Mouse (Mus musculus) urinary bladder, postnatal 36 days (tissue): Measurements from ENCODE around the gene Ushbp1.
"Not testable (repeated sequence)": the region's sequence is repeated elsewhere in the genome, so short reads cannot be mapped to it uniquely, and the experiment has no call there.

Experiments
- DNase-seq, 2 experiments: peaks; one replicate each; pipeline ENCODE4 v3.0.0; 2022; ENCODE audit warnings: low spot score in 2 of 2, mixed read lengths in 1 of 2

Gene Ushbp1

DNA sequence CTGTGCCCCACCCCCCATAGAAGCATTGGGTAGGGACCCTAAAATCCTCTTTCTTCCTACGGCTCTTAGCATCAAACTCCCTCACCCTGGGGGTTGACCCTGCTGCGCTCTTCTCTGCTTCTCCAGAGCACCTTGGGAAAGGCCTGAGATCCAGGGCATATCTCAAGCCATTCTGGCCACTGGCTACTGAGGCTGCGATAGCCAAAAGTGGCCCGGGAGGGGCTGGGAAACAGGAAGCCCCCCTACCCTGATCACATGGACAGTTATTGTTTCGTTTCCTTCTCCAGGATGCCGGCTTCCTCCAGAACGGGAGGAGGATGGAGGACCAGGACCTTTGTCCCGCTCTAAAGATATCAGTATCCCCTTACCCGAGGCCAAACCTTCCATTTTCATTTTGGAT is at the start of gene Ushbp1:
Gene Ushbp1 (minus strand): TSS at position 174 of the 400 bp plus-strand sequence.
- DNase-seq = no peak

DNA sequence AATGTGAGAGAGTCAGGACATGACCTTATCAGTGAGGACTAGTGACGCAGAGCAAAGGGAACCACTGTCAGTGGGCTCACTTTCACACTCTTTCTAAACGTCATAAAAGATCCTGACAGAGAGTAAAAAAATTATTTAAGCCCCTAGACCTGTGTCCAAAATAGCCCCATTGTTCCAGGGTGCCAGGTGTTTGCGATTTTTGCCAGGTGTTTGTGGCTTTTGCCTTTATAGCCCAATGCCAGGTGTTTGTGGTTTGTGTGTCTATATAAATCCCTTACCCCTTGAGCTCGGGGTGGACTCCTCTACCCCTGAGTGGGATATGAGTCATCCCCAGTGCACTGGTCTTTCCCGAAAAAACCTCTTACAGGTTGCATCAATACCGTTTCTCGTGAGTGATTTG is 49.5 kb upstream of the Ushbp1 start:
- DNase-seq = no peak

DNA sequence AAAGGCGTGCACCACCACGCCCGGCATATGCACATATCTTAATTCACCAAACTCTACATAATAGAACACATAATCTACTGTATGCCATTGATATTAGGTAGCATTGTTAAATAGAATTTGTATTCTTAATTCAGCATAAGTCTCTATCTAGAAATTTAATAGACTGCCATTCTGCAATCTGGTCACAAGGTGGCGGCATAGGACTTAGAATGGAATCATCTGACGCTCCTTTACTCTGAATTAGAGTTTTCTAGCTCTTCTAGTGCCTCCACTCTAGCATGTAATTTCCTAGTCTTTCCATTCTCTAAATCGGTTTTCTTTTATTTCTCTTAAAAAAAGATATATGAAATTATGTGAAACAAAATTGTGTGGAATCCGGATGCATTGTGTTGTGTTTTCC is 45.8 kb upstream of the Ushbp1 start:
- peak; percentile 23 to 29 for DNase-seq

DNA sequence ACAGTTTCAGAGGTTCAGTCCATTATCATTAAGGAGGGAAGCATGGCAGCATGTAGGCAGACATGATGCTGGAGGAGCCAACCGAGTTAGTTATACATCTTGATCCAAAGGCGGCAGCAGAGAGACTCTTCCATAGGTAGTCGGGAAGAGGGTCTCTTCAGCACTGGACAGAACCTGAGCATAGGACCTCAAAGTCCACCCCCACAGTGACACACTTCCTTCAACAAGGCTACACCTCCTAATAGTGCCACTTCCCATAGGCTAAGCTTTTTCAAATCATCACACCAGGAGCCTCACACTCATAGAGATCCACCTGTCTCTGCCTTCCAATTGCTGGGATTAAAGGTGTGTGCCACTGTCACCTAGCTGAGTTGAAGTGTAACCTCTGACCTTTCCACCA is 41.4 kb upstream of the Ushbp1 start:
- no peak for DNase-seq

DNA sequence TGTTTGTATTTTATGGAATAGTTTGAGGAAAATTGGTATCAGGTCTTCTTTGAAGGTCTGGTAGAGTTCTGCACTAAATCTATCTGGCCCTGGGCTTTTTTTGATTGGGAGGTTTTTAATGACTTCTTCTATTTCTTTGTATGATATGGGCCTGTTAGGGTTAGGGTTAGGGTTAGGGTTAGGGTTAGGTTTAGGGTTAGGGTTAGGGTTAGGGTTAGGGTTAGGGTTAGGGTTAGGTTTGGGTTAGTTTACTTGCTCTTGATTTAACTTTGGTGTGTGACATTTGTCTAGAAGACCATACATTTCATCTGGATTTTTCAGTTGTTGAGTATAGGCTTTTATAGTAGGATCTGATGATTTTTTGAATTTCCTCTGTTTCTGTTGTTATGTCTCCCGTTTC is 37.3 kb upstream of the Ushbp1 start:
- not testable (repeated sequence) for DNase-seq

DNA sequence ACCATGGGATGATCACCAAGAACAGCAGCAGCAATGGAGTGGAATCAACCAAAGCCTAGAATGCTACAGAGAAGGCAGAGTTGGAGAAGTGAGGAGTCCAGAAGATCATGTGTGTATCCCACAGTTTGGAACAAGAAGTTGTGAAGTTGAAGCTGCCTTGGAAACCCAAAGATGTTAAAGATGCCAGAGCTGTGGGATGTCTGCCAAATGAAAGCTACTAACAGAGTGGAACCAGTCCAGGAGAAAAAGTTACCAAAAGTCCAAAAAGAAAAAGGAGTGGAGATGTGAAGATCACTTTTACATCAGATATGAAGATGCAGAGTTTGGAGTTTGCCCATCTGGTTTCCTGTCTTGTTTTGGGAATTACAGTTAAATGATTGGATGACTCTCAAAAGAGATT is 26.5 kb upstream of the Ushbp1 start:
- DNase-seq = no peak

DNA sequence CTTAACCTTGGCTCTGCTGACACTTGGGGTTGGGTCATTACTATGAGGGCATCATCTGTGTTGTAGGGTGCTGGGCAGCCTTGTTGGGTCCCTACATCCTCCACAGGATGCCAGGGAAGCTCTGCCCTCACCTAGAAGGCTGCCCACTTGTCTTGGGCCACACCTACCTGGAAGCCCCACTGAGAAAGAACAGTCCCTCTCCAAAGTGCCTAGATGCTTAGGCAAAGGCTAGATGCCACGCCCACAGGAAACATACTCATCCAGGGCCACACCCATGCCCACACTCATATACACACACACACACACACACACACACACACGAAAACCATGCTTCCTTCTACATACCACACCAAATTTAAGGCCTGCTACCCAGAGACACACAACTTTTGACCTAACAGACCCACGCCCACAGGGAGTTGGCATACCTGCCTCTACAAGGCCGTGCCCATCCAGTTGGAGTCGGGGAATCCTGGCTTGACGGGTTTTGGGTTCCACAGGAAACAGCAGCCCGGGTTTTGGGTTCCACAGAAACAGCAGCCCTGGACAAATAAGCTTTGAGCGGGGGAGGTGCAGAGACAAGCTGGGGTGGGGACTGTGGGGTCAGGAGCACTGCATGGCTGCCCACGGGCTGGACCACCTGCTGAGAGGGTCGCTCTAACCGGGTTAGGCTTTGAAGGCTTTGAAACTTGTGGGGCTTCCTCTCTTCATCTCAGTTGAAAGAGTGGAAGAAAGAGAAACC is 16.1 kb upstream of the Ushbp1 start:
- no peak for DNase-seq

DNA sequence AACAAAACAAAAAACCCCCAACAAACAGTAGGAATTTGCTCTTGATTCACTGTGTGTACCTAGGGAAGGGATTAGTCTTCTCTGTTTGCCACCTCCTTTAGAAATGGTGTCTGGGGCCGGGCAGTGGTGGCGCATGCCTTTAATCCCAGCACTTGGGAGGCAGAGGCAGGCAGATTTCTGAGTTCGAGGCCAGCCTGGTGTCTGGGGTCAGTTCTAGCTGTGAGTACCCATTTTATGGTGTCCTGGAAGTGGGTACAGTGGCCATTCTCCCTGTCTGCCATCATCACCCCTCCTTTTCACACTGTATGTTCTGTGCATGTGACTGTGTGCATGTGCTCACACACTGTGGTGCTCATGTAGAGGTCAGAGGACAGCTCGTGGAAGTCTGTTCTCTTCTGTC is 12.6 kb upstream of the Ushbp1 start:
- DNase-seq = no peak

DNA sequence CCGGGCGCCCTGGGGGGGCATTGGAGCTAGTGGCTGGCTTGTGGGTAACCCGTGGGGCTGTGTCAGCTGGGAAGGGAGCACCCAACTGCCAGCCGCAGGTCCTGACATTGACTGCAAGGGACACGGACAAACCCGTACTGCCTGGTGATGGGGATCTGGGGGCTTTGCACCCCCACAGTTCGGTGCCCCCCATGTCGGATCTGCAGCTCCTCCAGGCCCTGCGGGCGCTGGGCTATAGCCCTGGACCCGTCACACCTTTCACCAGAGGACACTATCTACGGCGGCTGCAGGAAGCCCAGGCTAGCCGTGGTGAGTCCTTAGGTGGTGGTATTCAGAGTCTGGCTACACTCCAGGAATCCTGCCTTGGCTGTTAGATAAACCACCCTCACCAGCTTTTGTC is 11.8 kb upstream of the Ushbp1 start:
- DNase-seq = no peak

DNA sequence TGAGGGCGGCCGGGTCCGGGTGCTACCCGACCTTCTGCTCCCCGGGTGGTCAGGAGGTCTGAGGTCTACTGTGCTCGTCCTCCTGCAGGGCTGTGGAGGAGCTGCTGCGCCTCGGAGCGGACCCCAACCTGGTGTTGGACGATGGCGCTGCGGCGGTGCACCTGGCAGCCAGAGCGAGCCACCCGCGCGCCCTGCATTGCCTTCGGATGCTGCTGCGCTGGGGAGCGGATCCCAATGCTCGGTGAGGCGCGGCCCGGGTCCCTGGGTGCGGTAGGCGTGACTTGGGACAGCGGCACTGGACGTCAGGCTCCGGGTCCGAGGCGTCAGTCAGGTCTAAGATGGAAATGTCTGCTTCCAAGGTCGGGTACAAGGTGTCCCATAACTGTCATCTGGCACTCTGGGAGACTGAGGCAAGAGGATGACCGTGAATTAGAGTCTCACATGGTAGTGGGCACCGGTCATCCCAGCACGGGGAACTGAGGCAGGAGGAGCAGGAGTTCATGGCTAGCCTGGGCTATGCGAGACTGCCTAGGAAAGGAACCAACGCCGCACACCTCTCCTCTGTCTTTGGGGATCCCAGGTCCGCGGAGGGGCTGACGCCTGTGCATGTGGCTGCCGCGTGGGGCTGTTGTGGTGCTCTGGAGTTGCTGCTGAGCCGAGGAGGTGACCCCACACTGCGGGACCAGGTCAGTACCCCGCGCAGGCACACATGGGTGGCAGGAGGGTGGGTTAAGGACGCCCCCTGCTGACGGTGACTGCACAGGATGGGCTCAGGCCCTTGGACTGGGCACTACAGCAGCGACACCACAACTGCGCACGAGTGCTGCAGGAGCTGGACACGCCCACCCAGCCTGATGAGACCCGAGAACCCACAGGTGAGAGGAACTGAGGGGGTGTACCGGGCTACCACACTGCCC is 10.8 kb upstream of the Ushbp1 start:
- peak in 1 of 2 experiments; percentile 61 for DNase-seq

DNA sequence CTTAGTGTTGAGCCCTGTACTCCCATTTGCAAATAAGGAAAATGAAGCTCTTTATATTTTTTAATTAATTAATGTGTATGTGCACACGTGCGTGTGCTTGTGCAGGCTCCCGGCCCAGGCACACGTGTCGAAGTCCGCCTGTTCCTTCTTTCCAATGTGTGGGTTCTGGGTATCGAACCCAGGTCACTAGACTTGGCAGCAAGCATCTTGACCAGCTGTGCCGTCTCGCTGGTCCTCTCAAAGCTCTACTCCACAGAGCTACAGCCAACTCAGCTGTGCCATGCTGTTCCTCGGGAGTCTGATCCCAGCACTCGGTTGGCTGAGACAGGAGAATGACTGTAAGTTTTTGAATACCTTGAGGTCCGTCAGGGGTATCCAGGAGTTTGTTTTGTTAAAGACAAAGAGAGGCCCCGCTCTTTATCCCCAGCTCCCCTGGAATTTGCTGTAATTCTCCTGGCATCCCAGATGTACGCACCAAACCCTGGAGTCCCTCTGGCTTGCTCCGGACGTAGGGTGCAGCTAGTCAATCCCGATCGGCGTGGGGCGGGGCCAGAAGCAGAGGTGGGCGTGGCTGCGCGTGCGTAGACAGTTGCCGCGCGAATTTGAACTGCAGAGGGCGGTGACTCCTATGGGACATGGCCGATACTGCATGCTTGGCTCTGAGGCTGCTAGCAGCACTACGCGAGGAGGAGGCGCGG is 9.9 kb upstream of the Ushbp1 start, which contains the start of gene Ankle1:
Gene Ankle1 (plus strand): TSS at position 610 of the 698 bp plus-strand sequence.
- DNase-seq = peak; percentile 98

DNA sequence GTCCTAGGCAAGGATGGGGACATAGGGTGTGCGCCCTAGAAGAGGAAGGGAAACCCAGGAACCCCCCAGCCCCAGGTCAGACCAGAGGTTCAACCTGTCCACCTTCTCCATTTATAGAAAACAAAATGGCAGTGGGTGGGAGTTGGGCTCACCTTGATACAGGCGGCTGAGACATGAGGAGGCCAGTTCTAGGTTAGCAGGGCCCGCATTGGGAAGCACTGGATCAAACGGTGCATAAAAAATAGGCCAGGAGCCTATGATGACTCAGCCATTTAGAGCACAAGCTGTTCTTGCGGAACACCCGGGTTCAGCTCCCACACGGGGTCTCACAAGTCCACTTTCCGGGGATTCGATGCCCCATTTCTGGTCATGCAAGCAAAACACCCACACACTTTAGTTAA is 9.3 kb upstream of the Ushbp1 start:
- no peak for DNase-seq

DNA sequence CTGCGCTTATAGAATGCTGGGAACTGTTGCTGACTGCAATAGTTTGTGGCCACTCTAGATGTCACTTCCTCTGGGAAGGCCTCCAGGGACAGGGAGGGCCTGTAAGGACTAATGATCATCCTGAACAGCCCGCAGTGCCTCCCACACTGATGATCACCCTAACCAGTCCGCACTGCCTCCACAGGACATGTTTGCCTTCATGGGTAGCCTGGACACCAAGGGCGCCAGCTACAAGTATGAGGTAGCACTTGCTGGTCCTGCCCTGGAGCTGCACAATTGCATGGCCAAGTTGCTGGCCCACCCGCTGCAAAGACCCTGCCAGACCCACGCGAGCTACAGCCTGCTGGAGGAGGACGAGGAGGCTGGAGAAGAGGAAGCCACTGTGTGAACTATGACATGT is 8.4 kb upstream of the Ushbp1 start:
- DNase-seq = no peak

DNA sequence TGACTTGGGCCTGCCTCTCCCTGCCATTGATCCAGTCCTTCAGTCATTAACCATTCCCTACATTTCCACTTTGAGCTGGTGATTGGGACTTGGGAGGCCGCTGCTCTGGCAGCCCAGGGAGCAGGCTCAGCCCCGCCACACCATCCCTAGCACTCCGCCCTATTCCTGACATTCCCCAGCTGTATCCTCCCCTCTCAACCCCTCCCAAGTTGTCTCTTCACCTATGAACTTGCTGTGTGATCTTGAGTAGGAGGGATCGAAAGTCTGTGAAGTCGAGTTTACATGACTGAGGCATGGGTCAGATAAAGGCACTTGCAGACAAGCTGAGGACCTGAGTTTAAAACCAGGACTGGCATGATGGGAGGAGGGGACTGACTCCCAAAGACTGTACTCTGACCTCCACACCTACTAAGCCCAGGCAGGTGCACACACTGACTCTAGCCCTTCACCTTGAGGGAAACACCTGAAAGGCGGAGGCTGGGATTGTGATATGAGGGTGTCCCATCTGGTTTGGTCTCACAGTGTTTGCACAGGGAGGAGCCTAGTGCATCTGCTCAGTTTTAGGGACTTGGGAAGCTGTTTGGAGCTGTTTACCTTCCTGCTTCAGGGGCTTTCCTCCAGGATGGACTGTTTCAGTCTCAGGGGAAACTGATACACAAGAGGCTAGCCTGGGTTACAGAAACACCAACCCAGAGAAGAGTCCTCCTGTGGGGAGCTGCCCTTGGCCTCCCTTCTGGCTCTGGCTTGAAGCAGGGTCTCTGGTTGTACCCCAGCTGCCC is 7.7 kb upstream of the Ushbp1 start:
- no peak for DNase-seq

DNA sequence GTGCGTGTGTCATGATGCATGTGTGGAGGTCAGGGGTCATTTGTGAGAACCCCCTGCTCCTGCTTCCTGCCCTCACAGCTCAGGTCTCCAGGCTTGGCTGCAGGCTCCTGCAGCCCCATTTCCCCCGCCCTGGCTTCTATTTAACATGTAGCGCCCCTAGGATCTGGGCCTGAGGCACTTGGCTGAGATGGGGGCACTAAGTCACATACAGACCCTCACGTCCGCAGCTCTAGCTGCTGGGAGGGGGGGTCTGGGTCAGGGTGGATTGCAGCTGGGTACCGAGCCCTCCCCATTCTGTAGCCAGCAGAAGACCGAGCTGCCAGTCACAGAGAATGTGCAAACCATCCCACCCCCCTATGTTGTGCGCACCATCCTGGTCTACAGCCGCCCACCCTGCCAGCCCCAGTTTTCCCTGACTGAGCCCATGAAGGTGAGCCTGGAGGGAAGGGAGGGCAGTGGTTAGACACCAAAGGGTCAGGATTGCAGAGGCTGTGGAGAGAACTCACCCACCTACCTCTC is 6.9 kb upstream of the Ushbp1 start:
- DNase-seq = no peak

DNA sequence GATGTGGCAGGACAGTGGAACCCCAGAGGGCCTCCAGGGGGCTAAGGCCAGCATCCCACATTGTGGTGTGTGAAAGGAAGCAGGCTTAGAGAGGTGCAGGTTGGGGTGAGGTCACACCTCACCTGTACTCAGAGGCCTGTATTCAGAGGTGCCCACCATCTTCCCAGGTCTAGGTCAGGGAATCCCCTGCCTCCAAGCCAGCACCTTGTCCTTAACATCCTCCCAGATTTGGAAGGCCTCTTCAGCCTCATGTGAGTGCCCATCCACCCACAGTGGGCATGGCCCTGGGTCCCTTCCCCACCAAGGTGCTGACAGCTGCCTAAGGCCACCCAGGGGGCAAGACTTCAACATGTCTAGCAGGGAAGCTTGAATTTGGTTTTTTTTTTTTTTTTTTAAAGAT is 5.9 kb upstream of the Ushbp1 start:
- no peak for DNase-seq

DNA sequence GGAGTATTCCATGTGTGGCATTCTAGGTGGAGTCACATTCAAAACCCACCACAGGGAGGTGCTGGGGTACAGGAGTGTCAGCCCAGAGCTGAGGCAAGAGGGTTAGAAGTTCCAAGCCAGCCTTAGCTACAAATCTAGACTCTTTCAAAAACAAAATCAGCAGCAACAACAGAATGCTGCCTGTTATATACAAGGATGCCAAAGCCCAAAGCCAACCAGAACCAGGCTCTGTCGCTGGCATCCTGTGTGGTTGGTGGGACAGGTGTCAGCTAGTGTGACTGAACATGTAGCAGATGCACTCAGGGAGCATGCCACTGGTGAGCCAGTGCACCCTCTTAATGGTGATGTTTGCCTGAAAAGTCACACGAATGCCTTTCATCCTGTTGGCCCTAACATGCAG is 5.2 kb upstream of the Ushbp1 start:
- DNase-seq = no peak

DNA sequence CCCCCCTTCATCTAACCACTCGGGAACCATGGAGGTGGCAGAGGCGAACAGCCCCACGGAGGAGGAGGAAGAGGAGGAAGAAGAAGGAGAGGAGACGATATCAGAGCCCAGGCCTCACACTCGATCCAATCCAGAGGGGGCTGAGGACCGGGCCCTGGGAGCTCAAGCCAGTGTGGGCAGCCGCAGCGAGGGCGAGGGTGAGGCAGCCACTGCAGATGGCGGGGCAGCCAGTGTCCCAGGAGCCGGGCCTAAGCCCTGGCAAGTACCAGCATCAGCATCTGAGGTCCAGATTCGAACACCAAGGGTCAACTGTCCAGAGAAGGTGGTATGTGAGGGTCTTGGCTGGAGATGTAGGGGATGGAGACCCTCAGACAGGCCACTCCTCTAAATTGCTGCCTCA is 2.1 kb upstream of the Ushbp1 start:
- DNase-seq = no peak

DNA sequence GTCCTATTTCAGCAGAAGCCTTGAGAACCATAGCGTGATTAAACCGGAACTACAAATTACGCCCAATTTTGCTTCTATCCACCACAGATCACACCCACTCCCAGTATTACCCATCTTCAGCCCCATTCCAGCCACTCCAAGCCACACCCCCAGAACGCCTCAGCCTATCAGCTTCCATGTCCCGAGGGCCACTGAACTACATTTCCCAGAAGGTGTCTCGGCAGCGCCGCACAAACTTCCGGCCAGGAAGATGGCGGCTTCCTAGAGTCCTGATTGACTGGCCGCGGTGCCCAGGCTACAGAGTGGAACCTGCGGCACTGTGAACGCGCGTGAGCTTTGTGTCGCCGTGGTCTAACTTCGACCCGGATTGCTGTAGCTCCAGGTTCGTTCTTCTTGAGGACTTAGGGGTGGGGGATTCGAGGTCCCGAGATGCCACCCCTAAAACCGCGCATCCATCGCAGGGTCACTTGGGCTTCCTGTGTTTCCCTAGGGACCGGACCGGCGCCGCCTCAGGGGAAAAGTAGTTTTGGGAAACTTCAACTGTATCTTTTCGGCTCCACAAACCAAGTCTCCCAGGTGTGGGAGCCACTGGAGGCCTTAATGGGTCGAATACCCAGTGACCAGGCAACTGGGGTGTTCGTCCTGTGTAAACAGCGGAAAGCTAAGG is 1.2 kb upstream of the Ushbp1 start, which contains the start of gene Babam1:
Gene Babam1 (plus strand): TSS at position 223 of the 667 bp plus-strand sequence.
- peak; percentile 85 to 93 for DNase-seq

DNA sequence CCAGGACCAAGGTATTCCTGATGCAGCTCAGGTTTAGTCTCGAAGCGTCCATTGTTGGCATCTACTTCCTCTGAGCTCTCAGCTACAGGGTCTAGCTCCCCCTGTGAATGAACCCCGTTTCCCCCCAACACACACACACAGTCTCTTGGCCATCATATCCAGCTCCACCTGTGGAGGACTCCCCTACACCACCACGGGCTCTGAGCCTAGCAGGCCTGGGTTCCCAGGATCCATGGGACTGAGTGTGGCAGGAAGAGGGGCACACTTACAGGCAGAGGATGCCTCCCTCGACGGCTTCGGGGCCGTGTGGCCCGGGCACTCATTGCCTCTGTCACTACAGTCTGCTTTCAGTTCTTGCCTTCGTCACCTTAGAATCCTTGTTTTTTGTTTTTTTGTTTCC is 531 bp downstream of the Ushbp1 start:
- DNase-seq = no peak

DNA sequence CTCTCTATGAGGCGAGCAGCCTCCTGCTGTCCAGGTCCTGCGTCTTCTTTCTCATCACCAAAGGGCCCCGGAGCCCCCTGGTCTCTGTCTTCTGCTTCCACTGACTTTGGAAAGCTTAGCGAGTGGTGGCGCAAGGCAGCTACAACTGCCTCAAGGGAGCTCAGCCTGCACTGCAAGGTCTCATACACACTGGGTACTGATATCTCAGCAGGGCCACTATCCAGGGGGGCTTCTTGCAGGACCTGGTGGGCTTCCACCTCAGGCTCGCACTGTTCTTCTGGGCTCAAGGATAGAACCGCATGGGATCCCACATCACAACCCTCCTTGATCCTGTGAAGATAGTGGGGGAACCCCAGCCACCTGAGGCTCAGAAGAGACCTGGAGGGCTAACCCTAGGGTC is 1.1 kb downstream of the Ushbp1 start:
- DNase-seq = no peak
